Mouse (Mus musculus): ENCODE results near the gene Tmem236.

- TF ChIP-seq CTCF (IDR thresholded peaks at IDR 0.05; ENCODE audit: extremely low read depth, insufficient read depth, low read length) (no peak), POLR2A (IDR thresholded peaks at IDR 0.05; ENCODE audit: extremely low read depth, insufficient read depth, low read length) (no peak)
Observed at GRCm38 (mm10) chr2:14211606-14212005, 37.3 kb downstream of the Tmem236 start.
